Mouse (Mus musculus): ENCODE results near the gene Trex2.

- TF ChIP-seq CTCF (IDR thresholded peaks at IDR 0.05; ENCODE audit: low read depth) (peak; percentile 80), EP300 (optimal IDR thresholded peaks at IDR 0.05) (no peak)
These were observed 23.8 kb upstream of the Trex2 start, which contains the start of gene Haus7 for GRCm38 (mm10) chrX:73458877-73459392.
